Mouse (Mus musculus): ENCODE data around the gene Marveld3. TPM values are rescaled to one million over a fixed set of nuclear protein-coding genes. Genes with fewer than 3 reads are reported as not detected.

The Marveld3 gene
- 1.1 and 1.3 TPM in 2 replicates for polyA plus RNA-seq (2015; fragmentation: Nextera tagmentation; extraction: Ambion mirVana)

DNA sequence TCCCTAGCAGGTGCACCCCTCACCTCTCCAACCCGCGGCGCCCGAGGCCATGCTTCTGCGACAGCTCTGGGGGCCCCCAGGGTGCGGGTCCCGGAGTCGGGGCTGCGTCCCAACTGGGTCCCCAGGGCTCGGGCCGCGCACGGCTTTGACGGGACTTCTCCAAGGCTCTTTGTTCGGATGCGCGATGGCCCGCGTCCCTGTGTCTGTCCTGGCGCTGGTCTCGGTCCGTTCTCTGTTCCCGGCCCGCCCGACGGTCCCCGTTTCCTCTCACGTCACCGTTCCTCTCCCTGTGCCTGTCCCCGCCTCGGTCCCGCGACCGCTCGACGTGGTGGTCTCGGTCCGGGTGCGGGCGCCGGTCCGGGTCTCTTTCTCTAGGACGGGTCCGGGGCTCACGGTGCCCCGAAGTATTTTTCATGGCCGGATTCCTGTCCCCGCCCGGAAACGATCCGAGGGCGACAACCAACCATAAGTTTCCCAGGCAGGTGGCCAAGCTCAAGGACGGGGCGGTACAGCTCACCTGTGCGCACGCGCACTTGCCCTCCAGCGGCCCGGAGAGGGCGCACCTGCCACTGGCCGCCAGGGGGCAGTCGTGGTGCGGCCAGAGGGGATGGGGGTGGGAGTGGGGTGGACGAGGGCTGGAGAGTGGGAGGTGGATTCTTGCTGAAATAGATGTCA, at the start of gene Marveld3:
Gene Marveld3 (minus strand): TSS at position 511 of the 675 bp plus-strand sequence.
- Histone ChIP-seq H3K27ac (no peak within 1 kb of the TSS), H3K9ac (replicated peaks) (peak within 1 kb of the TSS; percentile 51), H3K36me3 (no peaks in the 10 kb centered on the region), H3K4me2 (replicated peaks) (peak within 1 kb of the TSS; percentile 62), H3K4me1 (replicated peaks) (peaks cover 20% of the 10 kb centered on the region), H3K27me3 (peaks cover 48% of the 10 kb centered on the region), H3K4me3 (replicated peaks) (peak within 1 kb of the TSS; percentile 45), H3K9me3 (no peaks in the 10 kb centered on the region)
- 2% methylated on average over 64 of the region's 64 CpGs for WGBS
- peak; percentile 57 for ATAC-seq

- peaks cover 14% of the 10 kb centered on the region for H3K4me1 ChIP-seq (replicated peaks)
- no peaks in the 10 kb centered on the region for H3K27me3 ChIP-seq
- no peak overlapping the region for H3K4me2 ChIP-seq (replicated peaks)
- no peak overlapping the region for H3K27ac ChIP-seq
- no peak overlapping the region for H3K9ac ChIP-seq (replicated peaks)
- no peaks in the 10 kb centered on the region for H3K36me3 ChIP-seq
- H3K4me3 ChIP-seq (replicated peaks): no peak overlapping the region
- no peaks in the 10 kb centered on the region for H3K9me3 ChIP-seq
- ATAC-seq: no peak
- WGBS: 31% methylated on average over 5 of the region's 5 CpGs
These were observed 48.9 kb upstream of the Marveld3 start for GRCm38 (mm10) chr8:110010868-110011267.

DNA sequence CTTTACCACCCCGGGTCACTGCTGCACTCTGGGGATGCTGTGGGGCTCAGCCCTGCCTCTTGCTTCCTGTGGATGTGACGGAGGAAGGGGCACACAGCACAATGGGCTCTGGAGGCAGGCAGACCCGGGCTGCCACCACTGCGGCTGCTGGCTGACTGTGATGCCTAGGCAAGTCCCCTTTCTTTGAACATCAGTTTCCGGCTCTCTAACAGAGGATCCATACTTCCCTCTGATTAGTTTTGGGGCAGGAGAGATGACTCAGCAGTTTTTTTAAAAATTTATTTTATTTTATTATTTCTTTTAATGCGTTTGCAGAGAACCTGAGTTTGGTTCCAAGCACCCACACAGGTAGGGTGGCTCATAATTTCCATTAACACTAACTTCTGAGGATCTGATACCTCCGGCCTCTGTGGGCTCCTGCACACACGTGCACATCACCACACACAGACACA, 47.0 kb upstream of the Marveld3 start:
- Histone ChIP-seq H3K36me3 (no peaks in the 10 kb centered on the region), H3K27ac (no peak overlapping the region), H3K27me3 (no peaks in the 10 kb centered on the region), H3K4me2 (replicated peaks) (no peak overlapping the region), H3K9me3 (no peaks in the 10 kb centered on the region), H3K4me3 (replicated peaks) (no peak overlapping the region), H3K9ac (replicated peaks) (no peak overlapping the region), H3K4me1 (replicated peaks) (peaks cover 9% of the 10 kb centered on the region)
- ATAC-seq: no peak
- WGBS: 70% methylated on average over 8 of the region's 8 CpGs

- no peak for ATAC-seq
- H3K9me3 ChIP-seq: no peaks in the 10 kb centered on the region
- WGBS: 93% methylated on average over 26 of the region's 26 CpGs
These were observed 46.4 kb upstream of the Marveld3 start for GRCm38 (mm10) chr8:110008228-110008994.

DNA sequence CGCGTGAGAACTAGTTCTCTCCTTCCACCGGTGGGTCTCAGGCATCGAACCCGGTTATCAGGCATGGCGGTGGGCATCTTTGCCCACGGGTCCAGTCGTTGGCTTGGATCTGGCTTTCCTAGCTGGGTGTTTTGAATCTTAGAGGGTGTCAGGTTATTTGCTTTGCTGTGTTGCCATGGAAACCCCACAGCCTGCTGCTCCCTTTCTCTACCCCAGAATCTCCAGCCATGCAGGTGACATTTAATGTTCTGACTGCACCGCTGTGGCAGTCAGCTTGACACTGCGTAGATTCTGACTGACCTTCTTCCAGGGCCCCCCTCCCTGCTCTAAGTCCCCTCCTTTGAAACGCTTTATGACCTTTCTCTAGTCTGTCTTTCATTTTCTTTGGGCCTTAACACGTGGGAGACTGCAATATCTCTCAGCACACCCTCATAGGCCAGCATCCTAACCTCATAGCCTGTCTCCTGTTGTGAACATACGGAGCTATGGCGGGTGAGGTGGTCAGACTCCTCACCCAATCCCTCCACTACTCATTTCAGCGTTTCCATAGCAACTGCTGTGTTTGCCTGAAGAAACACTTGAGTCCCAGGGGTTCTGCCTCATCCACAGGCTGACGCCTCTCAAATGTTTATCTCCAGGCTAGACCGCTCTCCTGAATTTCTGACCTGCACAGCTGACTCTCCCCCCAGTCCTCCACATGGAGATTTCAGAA, 44.5 kb upstream of the Marveld3 start:
- Histone ChIP-seq H3K36me3 (no peaks in the 10 kb centered on the region), H3K4me2 (replicated peaks) (peak overlapping the region; percentile 22; the same call in 1 of the 2 replicates), H3K4me3 (replicated peaks) (no peak overlapping the region), H3K9me3 (no peaks in the 10 kb centered on the region), H3K4me1 (replicated peaks) (peaks cover 9% of the 10 kb centered on the region), H3K9ac (replicated peaks) (no peak overlapping the region), H3K27ac (peak overlapping the region; percentile 68), H3K27me3 (no peaks in the 10 kb centered on the region)
- WGBS: 46% methylated on average over 17 of the region's 17 CpGs
- peak; percentile 92 for ATAC-seq

More at GRCm38 (mm10) chr8:110008228-110008994, 46.4 kb upstream of the Marveld3 start:
- Histone ChIP-seq H3K4me2 (replicated peaks) (no peak overlapping the region), H3K9ac (replicated peaks) (no peak overlapping the region), H3K4me1 (replicated peaks) (peaks cover 9% of the 10 kb centered on the region), H3K27me3 (no peaks in the 10 kb centered on the region), H3K4me3 (replicated peaks) (no peak overlapping the region), H3K27ac (no peak overlapping the region), H3K36me3 (no peaks in the 10 kb centered on the region)

- Histone ChIP-seq H3K4me1 (replicated peaks) (peaks cover 9% of the 10 kb centered on the region), H3K4me3 (replicated peaks) (no peak overlapping the region), H3K27me3 (no peaks in the 10 kb centered on the region), H3K36me3 (no peaks in the 10 kb centered on the region), H3K9ac (replicated peaks) (no peak overlapping the region), H3K4me2 (replicated peaks) (no peak overlapping the region), H3K9me3 (no peaks in the 10 kb centered on the region), H3K27ac (no peak overlapping the region)
- no peak for ATAC-seq
- 85% methylated on average over 5 of the region's 5 CpGs for WGBS
These were observed 42.3 kb upstream of the Marveld3 start for GRCm38 (mm10) chr8:110004300-110004699.

GRCm38 (mm10) chr8:110002953-110003352, 41.0 kb upstream of the Marveld3 start:
- Histone ChIP-seq H3K36me3 (no peaks in the 10 kb centered on the region), H3K4me2 (replicated peaks) (no peak overlapping the region), H3K9me3 (no peaks in the 10 kb centered on the region), H3K9ac (replicated peaks) (no peak overlapping the region), H3K27ac (no peak overlapping the region), H3K27me3 (no peaks in the 10 kb centered on the region), H3K4me3 (replicated peaks) (no peak overlapping the region), H3K4me1 (replicated peaks) (peaks cover 9% of the 10 kb centered on the region)
- WGBS: 36% methylated on average over 9 of the region's 9 CpGs
- ATAC-seq: no peak

DNA sequence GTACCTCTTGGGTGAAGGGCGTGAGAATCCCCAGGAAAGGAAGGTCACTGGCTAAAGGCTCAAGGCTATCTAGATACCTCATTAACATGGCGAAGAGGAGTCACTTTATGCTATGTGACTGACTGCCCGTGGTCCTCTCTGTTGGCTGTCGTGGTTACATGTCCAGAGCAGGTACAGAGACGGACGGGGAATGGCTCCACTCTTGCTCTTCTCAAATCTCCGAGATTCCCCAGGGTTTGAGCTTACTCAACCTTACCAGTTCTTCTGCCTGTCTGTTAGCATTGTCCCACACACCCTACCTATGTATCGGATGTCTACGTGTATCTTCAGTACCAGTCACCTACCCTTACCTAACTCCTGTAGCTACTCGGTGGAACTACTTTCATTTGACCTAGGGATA, 38.0 kb upstream of the Marveld3 start:
- Histone ChIP-seq H3K9ac (replicated peaks) (no peak overlapping the region), H3K4me2 (replicated peaks) (no peak overlapping the region), H3K27me3 (no peaks in the 10 kb centered on the region), H3K36me3 (no peaks in the 10 kb centered on the region), H3K4me1 (replicated peaks) (no peaks in the 10 kb centered on the region), H3K9me3 (no peaks in the 10 kb centered on the region), H3K4me3 (replicated peaks) (no peak overlapping the region), H3K27ac (no peak overlapping the region)
- ATAC-seq: no peak
- WGBS: 91% methylated on average over 10 of the region's 10 CpGs

- Histone ChIP-seq H3K4me3 (replicated peaks) (no peak overlapping the region), H3K9ac (replicated peaks) (no peak overlapping the region), H3K36me3 (no peaks in the 10 kb centered on the region), H3K27ac (no peak overlapping the region), H3K27me3 (no peaks in the 10 kb centered on the region), H3K4me1 (replicated peaks) (no peaks in the 10 kb centered on the region), H3K9me3 (no peaks in the 10 kb centered on the region), H3K4me2 (replicated peaks) (no peak overlapping the region)
- WGBS: 82% methylated on average over 7 of the region's 7 CpGs
- ATAC-seq: no peak
These were observed 36.1 kb upstream of the Marveld3 start for GRCm38 (mm10) chr8:109998066-109998465.

DNA sequence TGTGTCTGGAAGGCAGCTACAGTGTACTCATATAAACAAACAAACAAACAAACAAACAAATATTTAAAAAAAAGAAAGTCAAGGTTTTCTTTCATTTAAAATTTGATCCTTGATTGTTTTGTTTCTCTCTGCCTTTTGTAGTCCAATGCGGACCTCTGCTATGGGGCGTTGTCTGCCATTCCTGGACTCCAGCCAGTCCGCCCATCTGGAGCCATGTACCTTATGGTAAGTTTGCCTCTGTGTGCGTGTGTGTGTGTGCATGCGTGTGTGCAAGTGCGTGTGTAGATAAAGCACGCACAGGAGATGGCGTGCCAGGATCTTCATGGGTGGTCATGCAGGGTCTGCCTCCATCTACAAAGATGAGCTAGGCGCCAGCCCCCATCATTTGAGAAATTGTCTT, 35.4 kb upstream of the Marveld3 start:
- no peak for ATAC-seq
- WGBS: 95% methylated on average over 9 of the region's 9 CpGs
- no peaks in the 10 kb centered on the region for H3K4me1 ChIP-seq (replicated peaks)

GRCm38 (mm10) chr8:109992951-109993350, 30.9 kb upstream of the Marveld3 start:
- no peak overlapping the region for H3K4me3 ChIP-seq (replicated peaks)
- no peaks in the 10 kb centered on the region for H3K9me3 ChIP-seq
- H3K4me2 ChIP-seq (replicated peaks): no peak overlapping the region
- ATAC-seq: no peak
- 80% methylated on average over 1 of the region's 1 CpGs for WGBS
- no peaks in the 10 kb centered on the region for H3K27me3 ChIP-seq
- H3K4me1 ChIP-seq (replicated peaks): no peaks in the 10 kb centered on the region
- H3K36me3 ChIP-seq: no peaks in the 10 kb centered on the region
- no peak overlapping the region for H3K27ac ChIP-seq
- no peak overlapping the region for H3K9ac ChIP-seq (replicated peaks)

More for the DNA sequence above, 35.4 kb upstream of the Marveld3 start:
- Histone ChIP-seq H3K9me3 (no peaks in the 10 kb centered on the region), H3K36me3 (no peaks in the 10 kb centered on the region), H3K4me2 (replicated peaks) (no peak overlapping the region), H3K27ac (no peak overlapping the region), H3K27me3 (no peaks in the 10 kb centered on the region), H3K9ac (replicated peaks) (no peak overlapping the region), H3K4me3 (replicated peaks) (no peak overlapping the region)

GRCm38 (mm10) chr8:109992166-109992565, 30.2 kb upstream of the Marveld3 start:
- ATAC-seq: no peak
- no peaks in the 10 kb centered on the region for H3K4me1 ChIP-seq (replicated peaks)
- H3K36me3 ChIP-seq: no peaks in the 10 kb centered on the region
- no peaks in the 10 kb centered on the region for H3K9me3 ChIP-seq
- no peak overlapping the region for H3K27ac ChIP-seq
- H3K27me3 ChIP-seq: no peaks in the 10 kb centered on the region
- H3K9ac ChIP-seq (replicated peaks): no peak overlapping the region
- no peak overlapping the region for H3K4me2 ChIP-seq (replicated peaks)
- 64% methylated on average over 5 of the region's 5 CpGs for WGBS
- no peak overlapping the region for H3K4me3 ChIP-seq (replicated peaks)
